Mouse (Mus musculus): ENCODE measurements around the gene Cyp27a1. TPM values are rescaled to one million over a fixed set of nuclear protein-coding genes. Genes with fewer than 3 reads are reported as not detected.

Gene Cyp27a1
- 16.9 and 17.0 TPM in 2 replicates for polyA plus RNA-seq (2015; fragmentation: Nextera tagmentation; extraction: Ambion mirVana)

DNA sequence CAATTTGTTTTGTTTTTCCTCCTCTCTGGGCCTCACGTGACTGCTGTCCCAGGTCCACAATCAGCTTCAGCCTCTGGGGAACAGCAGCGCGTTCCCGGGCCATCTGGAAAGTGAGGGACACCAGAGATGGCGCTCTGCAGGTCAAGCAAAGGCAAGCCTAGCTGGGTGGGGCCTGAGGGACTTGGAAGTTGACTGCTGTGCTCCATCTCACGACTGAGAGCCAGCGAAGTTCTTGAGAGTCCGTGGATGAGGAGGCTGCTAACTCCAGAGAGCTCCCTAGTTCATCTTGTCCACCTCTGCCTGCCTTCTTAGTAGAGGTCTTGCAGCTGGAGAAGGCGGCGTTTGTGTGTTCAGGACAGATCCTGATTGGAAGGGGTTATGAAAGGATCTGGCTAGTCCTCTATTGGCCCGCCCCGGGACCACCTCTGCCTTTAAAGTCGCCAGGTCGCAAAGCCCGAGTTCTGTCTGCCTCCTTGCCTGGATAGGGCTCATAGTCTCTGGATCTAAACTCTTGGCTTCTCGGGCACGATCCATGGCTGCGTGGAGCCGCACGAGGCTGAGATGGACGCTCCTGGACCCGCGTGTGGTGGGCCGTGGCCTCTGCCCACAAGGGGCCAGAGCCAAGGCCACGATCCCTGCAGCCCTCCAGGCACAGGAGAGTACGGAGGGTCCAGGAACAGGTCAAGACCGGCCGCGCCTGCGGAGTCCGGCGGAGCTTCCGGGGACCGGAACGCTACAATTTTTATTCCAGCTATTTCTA, at the start of gene Cyp27a1:
Gene Cyp27a1, plus strand, starts transcription at position 476 of the 760 bp plus-strand sequence.
- Histone ChIP-seq H3K27me3 (no peaks in the 10 kb centered on the region), H3K4me3 (replicated peaks) (peak within 1 kb of the TSS; percentile 51), H3K27ac (replicated peaks) (0 out of 2 replicates have a peak within 1 kb of the TSS, but pooled peaks have one; percentile 8), H3K4me1 (peaks cover 14% of the 10 kb centered on the region; the same call in 1 of the 2 replicates), H3K9ac (peak within 1 kb of the TSS; percentile 62), H3K4me2 (replicated peaks) (peak within 1 kb of the TSS; percentile 90), H3K36me3 (no peaks in the 10 kb centered on the region), H3K9me3 (replicated peaks) (no peaks in the 10 kb centered on the region)
- 0 out of 2 replicates have a peak, but pooled peaks have one; percentile 51 for ATAC-seq (ENCODE audit: insufficient number of reproducible peaks, low FRiP score, low TSS enrichment, low read depth)
- WGBS: 1% methylated on average over 35 of the region's 35 CpGs

DNA sequence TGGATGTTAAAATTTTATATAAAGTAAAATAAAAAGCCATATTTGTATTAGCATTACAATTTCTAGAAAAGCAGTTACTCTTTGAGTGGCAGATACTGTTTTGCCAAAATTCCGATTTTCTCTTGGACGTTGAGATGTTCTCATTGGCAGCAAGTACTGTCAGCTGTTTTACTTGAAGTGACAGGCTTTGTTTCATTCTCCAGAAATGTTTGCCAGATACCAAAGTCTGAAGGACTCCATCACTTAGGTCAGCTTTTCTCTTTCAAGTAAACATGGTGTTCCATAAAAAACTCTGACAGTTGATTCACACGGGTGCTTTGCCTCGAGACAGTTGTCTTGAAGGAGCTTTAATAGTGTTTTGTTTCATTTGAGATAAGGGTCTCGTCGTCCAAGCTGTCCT, 48.2 kb upstream of the Cyp27a1 start:
- no peak for ATAC-seq (ENCODE audit: insufficient number of reproducible peaks, low FRiP score, low TSS enrichment, low read depth)
- H3K4me3 ChIP-seq (replicated peaks): no peak overlapping the region
- no peak overlapping the region for H3K9ac ChIP-seq
- H3K27me3 ChIP-seq: no peaks in the 10 kb centered on the region
- H3K36me3 ChIP-seq: no peaks in the 10 kb centered on the region
- H3K27ac ChIP-seq (replicated peaks): no peak overlapping the region
- WGBS: 68% methylated on average over 6 of the region's 6 CpGs
- H3K4me1 ChIP-seq: 0 out of 2 replicates have a peak, but pooled peaks cover 9% of the 10 kb centered on the region
- H3K4me2 ChIP-seq (replicated peaks): no peak overlapping the region
- no peaks in the 10 kb centered on the region for H3K9me3 ChIP-seq (replicated peaks)

DNA sequence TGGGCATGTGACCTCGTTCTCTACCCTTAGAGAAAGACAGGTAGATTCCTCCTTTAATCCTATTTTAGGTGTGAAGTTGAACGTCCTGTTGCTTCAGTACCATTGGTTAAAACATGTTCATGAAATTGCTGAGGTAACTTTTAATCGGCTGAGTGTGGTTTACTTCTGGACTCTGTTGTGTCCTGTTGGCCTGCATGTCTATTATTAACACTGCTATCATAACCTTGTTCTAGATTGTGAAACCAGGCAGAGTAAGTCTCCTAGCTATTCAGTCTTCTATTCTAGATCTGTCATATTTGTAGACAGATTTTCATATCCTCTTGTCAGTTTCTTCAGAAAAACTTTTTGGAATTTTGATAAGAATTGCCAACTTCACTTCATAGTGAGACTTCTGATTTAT, 45.0 kb upstream of the Cyp27a1 start:
- no peak for ATAC-seq (ENCODE audit: insufficient number of reproducible peaks, low FRiP score, low TSS enrichment, low read depth)
- peaks cover 12% of the 10 kb centered on the region; the same call in 1 of the 2 replicates for H3K36me3 ChIP-seq
- H3K27ac ChIP-seq (replicated peaks): no peak overlapping the region
- H3K27me3 ChIP-seq: no peaks in the 10 kb centered on the region
- H3K9me3 ChIP-seq (replicated peaks): no peaks in the 10 kb centered on the region
- no peaks in the 10 kb centered on the region for H3K4me1 ChIP-seq
- H3K4me2 ChIP-seq (replicated peaks): no peak overlapping the region
- H3K9ac ChIP-seq: no peak overlapping the region
- H3K4me3 ChIP-seq (replicated peaks): no peak overlapping the region
- WGBS: 86% methylated on average over 3 of the region's 3 CpGs

DNA sequence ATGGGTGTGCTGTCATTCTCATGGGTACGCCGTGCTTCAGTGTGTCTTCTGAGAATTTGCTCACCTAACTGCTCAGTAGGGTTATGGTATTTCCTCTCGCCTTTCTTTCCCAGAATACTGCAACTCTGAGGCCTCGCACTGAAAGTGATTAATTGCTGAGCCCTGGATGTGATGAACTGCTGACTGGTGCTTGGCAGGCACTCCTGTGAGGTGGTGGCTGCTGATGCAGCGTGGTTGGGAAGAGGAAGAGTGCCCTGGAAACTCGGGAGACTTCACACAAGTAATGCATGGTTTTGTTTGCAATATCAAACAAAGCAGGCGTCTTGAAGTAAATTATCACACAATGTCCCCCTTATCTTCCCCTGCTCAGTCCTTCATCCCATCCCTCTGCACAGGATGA, 40.6 kb upstream of the Cyp27a1 start:
- no peak for ATAC-seq (ENCODE audit: insufficient number of reproducible peaks, low FRiP score, low TSS enrichment, low read depth)

DNA sequence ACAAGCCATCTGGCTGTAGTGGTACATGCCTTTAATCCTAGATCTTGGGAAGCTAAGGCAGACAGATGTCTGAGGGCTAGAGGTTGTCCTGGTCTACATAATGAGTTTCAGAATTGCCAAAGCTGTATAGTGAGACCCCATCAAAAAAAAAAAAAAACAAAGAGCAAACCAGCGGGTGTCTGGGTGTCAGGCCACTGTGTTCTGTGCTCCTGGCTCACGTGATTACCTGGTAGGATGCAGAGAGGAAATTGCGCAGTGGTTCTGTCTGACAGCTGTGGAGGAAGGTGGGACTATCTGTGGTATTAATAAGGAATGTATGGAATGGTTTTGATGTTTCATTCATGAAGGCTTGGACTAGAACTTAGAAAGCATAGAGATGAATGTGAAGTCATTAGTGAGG, 36.5 kb upstream of the Cyp27a1 start:
- H3K9ac ChIP-seq: no peak overlapping the region
- H3K4me3 ChIP-seq (replicated peaks): no peak overlapping the region
- no peaks in the 10 kb centered on the region for H3K4me1 ChIP-seq
- H3K9me3 ChIP-seq (replicated peaks): no peaks in the 10 kb centered on the region
- no peak overlapping the region for H3K4me2 ChIP-seq (replicated peaks)
- H3K36me3 ChIP-seq: peaks cover 56% of the 10 kb centered on the region
- whole genome bisulfite sequencing: 68% methylated on average over 3 of the region's 3 CpGs
- H3K27me3 ChIP-seq: no peaks in the 10 kb centered on the region
- H3K27ac ChIP-seq (replicated peaks): no peak overlapping the region
- ATAC-seq (ENCODE audit: insufficient number of reproducible peaks, low FRiP score, low TSS enrichment, low read depth): no peak

More for the DNA sequence above, 40.6 kb upstream of the Cyp27a1 start:
- Histone ChIP-seq H3K4me2 (replicated peaks) (no peak overlapping the region), H3K4me3 (replicated peaks) (no peak overlapping the region), H3K4me1 (no peaks in the 10 kb centered on the region), H3K9me3 (replicated peaks) (no peaks in the 10 kb centered on the region), H3K27me3 (no peaks in the 10 kb centered on the region), H3K27ac (replicated peaks) (no peak overlapping the region), H3K36me3 (peaks cover 25% of the 10 kb centered on the region), H3K9ac (no peak overlapping the region)
- 79% methylated on average over 7 of the region's 7 CpGs for WGBS

DNA sequence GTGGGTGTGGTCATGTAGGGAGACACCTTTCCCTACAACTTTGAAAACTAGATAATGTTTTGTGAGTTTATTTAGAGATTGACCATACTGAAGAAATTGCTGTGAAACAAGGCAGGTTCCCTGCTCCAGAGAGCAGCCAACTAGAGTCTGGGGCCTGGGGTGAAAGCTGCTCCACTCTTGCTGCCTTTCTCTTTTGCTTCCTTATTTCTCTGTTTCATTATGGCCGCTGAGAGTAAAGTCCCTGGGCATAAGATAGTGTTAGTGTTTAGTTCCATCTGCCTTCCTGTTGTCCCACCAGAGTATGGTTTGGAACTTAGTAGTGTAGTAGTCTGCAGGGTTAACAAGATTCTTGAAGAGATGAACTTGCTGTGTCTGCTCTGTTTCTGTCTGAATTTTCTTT, 35.5 kb upstream of the Cyp27a1 start:
- Histone ChIP-seq H3K27ac (replicated peaks) (no peak overlapping the region), H3K4me3 (replicated peaks) (no peak overlapping the region), H3K27me3 (no peaks in the 10 kb centered on the region), H3K4me1 (no peaks in the 10 kb centered on the region), H3K9ac (no peak overlapping the region), H3K36me3 (peaks cover 56% of the 10 kb centered on the region), H3K4me2 (replicated peaks) (no peak overlapping the region), H3K9me3 (replicated peaks) (no peaks in the 10 kb centered on the region)
- no peak for ATAC-seq (ENCODE audit: insufficient number of reproducible peaks, low FRiP score, low TSS enrichment, low read depth)
- 95% methylated on average over 1 of the region's 1 CpGs for WGBS

DNA sequence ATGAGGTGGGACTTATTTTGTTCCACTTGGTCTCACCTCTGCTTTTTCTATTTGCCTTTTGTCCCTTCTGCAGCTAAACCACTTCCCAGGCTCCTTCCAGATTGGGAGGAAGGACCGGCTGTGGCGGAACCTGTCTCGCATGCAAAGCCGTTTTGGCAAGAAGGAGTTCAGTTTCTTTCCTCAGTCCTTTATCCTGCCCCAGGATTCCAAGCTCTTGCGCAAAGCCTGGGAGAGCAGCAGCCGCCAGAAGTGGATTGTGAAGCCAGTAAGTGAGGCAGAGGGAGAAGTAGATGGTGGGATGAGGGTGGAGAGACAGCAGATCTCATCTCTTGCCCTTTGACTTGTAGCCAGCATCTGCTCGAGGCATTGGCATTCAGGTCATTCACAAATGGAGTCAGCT, 26.2 kb upstream of the Cyp27a1 start:
- Histone ChIP-seq H3K9ac (no peak overlapping the region), H3K4me3 (replicated peaks) (no peak overlapping the region), H3K27ac (replicated peaks) (no peak overlapping the region), H3K4me2 (replicated peaks) (no peak overlapping the region), H3K27me3 (no peaks in the 10 kb centered on the region), H3K36me3 (peaks cover 86% of the 10 kb centered on the region), H3K9me3 (replicated peaks) (no peaks in the 10 kb centered on the region), H3K4me1 (no peaks in the 10 kb centered on the region)
- ATAC-seq (ENCODE audit: insufficient number of reproducible peaks, low FRiP score, low TSS enrichment, low read depth): no peak
- WGBS: 87% methylated on average over 7 of the region's 7 CpGs

DNA sequence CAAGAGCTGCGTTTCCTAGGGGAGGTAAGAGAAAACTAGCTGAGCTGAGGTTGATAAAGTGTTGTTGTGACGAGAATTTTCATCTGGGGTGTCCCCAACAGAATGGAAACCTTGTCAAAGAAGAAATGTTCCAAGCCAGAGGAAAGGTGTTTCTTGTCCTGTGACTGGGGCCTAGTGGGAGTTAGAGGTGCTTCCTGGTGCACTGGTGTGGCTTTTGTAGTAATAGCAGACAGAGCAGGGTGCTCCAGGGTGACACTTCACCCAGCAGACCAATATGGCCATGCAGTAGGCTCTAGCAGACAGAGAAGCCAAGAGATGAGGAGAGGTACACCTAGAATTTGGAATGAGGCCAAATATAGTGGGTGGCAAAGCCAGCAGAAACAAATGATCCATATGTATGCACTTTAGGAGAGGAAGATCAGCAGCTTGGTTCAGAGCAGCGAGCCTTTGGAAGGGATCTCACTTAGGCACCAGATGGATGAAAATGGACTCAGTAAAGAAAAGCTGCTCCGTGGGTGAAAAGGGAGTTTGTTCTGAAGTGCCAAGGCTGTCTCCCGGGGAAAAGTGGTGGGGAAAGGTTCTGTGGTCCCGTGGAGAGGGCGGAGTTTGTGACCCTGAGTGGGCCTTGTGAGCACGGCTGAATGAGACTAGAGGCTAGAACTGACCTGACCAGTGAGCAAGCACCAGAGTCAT, 19.3 kb upstream of the Cyp27a1 start:
- H3K4me1 ChIP-seq: no peaks in the 10 kb centered on the region
- H3K4me3 ChIP-seq (replicated peaks): no peak overlapping the region
- no peak overlapping the region for H3K9ac ChIP-seq
- no peak for ATAC-seq (ENCODE audit: insufficient number of reproducible peaks, low FRiP score, low TSS enrichment, low read depth)
- no peak overlapping the region for H3K4me2 ChIP-seq (replicated peaks)
- WGBS: 87% methylated on average over 8 of the region's 8 CpGs
- no peak overlapping the region for H3K27ac ChIP-seq (replicated peaks)
- peaks cover 81% of the 10 kb centered on the region for H3K36me3 ChIP-seq
- H3K9me3 ChIP-seq (replicated peaks): no peaks in the 10 kb centered on the region
- no peaks in the 10 kb centered on the region for H3K27me3 ChIP-seq

DNA sequence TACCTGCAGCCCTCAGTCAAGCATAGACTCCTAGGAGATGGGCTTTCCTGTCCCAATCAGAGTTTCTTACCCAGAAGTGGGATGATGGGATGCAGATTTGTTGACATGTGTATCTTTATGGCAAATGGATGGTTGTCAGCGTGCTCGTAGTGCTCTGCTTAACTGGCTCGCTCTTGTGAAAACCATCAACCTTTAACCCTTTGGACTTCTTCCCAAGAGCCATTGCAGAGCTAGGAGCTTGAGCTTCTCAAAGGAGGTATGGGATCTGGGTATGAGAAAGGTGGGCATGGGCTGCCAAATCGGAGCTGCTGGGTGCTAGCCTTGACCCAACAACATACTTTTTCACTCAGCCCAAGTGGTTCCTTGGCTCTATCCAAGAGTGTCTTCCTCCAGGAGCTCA, 17.5 kb upstream of the Cyp27a1 start:
- H3K4me1 ChIP-seq: no peaks in the 10 kb centered on the region
- no peak overlapping the region for H3K27ac ChIP-seq (replicated peaks)
- ATAC-seq (ENCODE audit: insufficient number of reproducible peaks, low FRiP score, low TSS enrichment, low read depth): no peak
- H3K4me3 ChIP-seq (replicated peaks): no peak overlapping the region
- H3K27me3 ChIP-seq: no peaks in the 10 kb centered on the region
- H3K9ac ChIP-seq: no peak overlapping the region
- no peak overlapping the region for H3K4me2 ChIP-seq (replicated peaks)
- 93% methylated on average over 4 of the region's 4 CpGs for WGBS
- H3K36me3 ChIP-seq: peaks cover 80% of the 10 kb centered on the region
- H3K9me3 ChIP-seq (replicated peaks): no peaks in the 10 kb centered on the region

DNA sequence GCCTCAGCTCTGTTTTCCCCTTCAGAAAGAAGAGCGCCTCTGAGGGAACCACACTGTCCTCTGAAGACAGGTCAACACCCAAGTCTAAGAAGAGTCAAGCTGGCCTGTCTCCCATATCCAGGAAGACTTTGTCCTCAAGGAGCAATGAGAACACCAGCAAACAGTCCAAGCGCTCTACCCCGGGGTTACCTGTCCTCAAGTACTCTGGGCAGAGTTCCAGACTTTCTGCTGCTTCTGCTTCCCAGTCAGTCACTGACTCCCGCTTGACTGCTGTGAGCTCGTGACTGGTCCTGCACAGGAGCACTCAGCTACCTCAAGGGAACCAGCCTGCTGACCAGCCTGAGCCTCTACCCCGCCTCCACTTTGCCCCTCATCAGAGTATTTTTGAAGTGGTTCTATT, 16.0 kb upstream of the Cyp27a1 start:
- peaks cover 68% of the 10 kb centered on the region for H3K36me3 ChIP-seq
- H3K9ac ChIP-seq: no peak overlapping the region
- 91% methylated on average over 6 of the region's 6 CpGs for WGBS
- H3K4me2 ChIP-seq (replicated peaks): no peak overlapping the region
- H3K4me1 ChIP-seq: no peaks in the 10 kb centered on the region
- ATAC-seq (ENCODE audit: insufficient number of reproducible peaks, low FRiP score, low TSS enrichment, low read depth): no peak
- no peak overlapping the region for H3K4me3 ChIP-seq (replicated peaks)
- no peak overlapping the region for H3K27ac ChIP-seq (replicated peaks)
- no peaks in the 10 kb centered on the region for H3K27me3 ChIP-seq
- H3K9me3 ChIP-seq (replicated peaks): no peaks in the 10 kb centered on the region

DNA sequence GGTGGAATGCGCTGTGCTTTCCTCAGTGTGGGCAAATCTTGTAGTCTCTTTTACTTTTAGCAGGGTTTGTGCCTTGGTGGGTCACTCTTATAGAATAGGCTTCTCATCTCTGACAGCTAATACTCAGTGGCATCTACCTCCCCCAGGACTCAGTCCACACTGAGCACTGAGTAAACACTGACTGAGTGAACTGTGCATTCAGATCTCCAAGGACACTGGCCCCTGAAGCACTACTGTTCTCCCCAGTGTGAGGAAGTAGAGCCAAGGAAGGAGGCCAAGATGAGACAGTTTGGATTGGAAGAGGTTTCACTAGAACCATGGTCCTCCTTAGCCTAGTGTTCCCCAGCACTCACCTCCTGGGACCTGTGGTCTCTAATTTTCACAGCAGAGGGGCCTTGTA, 15.0 kb upstream of the Cyp27a1 start:
- Histone ChIP-seq H3K4me2 (replicated peaks) (no peak overlapping the region), H3K4me3 (replicated peaks) (no peak overlapping the region), H3K9me3 (replicated peaks) (no peaks in the 10 kb centered on the region), H3K27ac (replicated peaks) (no peak overlapping the region), H3K36me3 (peaks cover 66% of the 10 kb centered on the region), H3K9ac (no peak overlapping the region), H3K27me3 (no peaks in the 10 kb centered on the region), H3K4me1 (no peaks in the 10 kb centered on the region)
- no peak for ATAC-seq (ENCODE audit: insufficient number of reproducible peaks, low FRiP score, low TSS enrichment, low read depth)
- WGBS: 100% methylated on average over 1 of the region's 1 CpGs
